Mouse (Mus musculus) heart, postnatal 0 days (tissue): ENCODE data around the gene Zfp473. TPM values are rescaled to one million over a fixed set of nuclear protein-coding genes. Genes with fewer than 3 reads are reported as not detected.

Source experiments
- ATAC-seq: fragments of 200-750 bp; cut with Nextera tagmentation; 2 replicates; pipeline ENCODE4 v1.8.0; 2017; ENCODE audit warnings: low read depth, moderate number of reproducible peaks, moderate library complexity; ENCODE audit not compliant: insufficient read depth
- DNase-seq: peaks from one replicate; pipeline ENCODE4 v3.0.0-alpha.2; 2016; ENCODE audit warnings: low spot score
- H3K27ac ChIP-seq: fragments of 300-500 bp; sonication (generic); 2 replicates; pipeline ENCODE4 v1.5.1; 2014; ENCODE audit warnings: low read depth, mild to moderate bottlenecking
- H3K27me3 ChIP-seq: fragments of 300-500 bp; sonication (generic); 2 replicates; pipeline ENCODE4 v1.6.1; 2014; ENCODE audit warnings: low read length, mixed read lengths; ENCODE audit not compliant: control insufficient read depth, insufficient read depth
- H3K36me3 ChIP-seq: fragments of 300-500 bp; sonication (generic); replicated peaks from 2 replicates; pipeline ENCODE4 v1.6.1; 2014; ENCODE audit warnings: low read length, mixed read lengths; ENCODE audit not compliant: control insufficient read depth, insufficient read depth
- H3K4me1 ChIP-seq: fragments of 300-500 bp; sonication (generic); 2 replicates; pipeline ENCODE4 v1.6.1; 2014; ENCODE audit warnings: antibody characterized with exemption; ENCODE audit not compliant: control insufficient read depth, insufficient read depth
- H3K4me2 ChIP-seq: fragments of 300-500 bp; sonication (generic); 2 replicates; pipeline ENCODE4 v1.6.1; 2014; ENCODE audit warnings: low read depth, mild to moderate bottlenecking, low read length, moderate library complexity
- H3K4me3 ChIP-seq: fragments of 300-500 bp; sonication (generic); 2 replicates; pipeline ENCODE4 v1.5.1; 2014; ENCODE audit warnings: low read depth, low read length
- H3K9ac ChIP-seq: fragments of 300-500 bp; sonication (generic); replicated peaks from 2 replicates; pipeline ENCODE4 v1.6.1; 2014; ENCODE audit warnings: low read depth, low read length, mixed read lengths
- H3K9me3 ChIP-seq: fragments of 300-500 bp; sonication (generic); replicated peaks from 2 replicates; pipeline ENCODE4 v1.6.1; 2016; ENCODE audit warnings: low read length; ENCODE audit not compliant: control insufficient read depth
- CTCF ChIP-seq: IDR thresholded peaks from 2 replicates; pipeline ENCODE4 v1.5.1; 2016; ENCODE audit warnings: antibody characterized with exemption, control low read depth, low read depth
- EP300 ChIP-seq: IDR thresholded peaks from 2 replicates; pipeline ENCODE4 v1.6.1; 2016; ENCODE audit warnings: antibody characterized with exemption, low read depth
- WGBS: fragments of 180-500 bp; shearing (Covaris S2); extraction: QIAGEN DNeasy Blood & Tissue Kit; methylation state at CpG from one replicate; pipeline ENCODE4 v1.1.7; 2014; 5-methylcytosine and 5-hydroxymethylcytosine counted together
- polyA plus RNA-seq: library from polyadenylated mRNA; unstranded; fragments of >200 nt; fragmentation: Nextera tagmentation; extraction: Ambion mirVana; gene quantifications from 2 replicates; pipeline ENCODE4 v1.2.1, GENCODE M21; 2015
- total RNA-seq: library from RNA; depleted of rRNA; stranded (reverse); fragments of >200 nt; gene quantifications from 2 replicates; pipeline ENCODE4 v1.2.3, GENCODE M21; 2014; ENCODE audit warnings: low replicate concordance

Gene Zfp473
- total and polyA plus RNA-seq, 2 experiments from 2014 or later = 0.15 to 0.46 TPM

- H3K27me3 ChIP-seq = no peaks in the 10 kb centered on the region
- no peak for DNase-seq
- WGBS = 74% methylated on average over 8 of the region's 8 CpGs
Observed at GRCm38 (mm10) chr7:44741361-44741760, 9.5 kb downstream of the Zfp473 start.

DNA sequence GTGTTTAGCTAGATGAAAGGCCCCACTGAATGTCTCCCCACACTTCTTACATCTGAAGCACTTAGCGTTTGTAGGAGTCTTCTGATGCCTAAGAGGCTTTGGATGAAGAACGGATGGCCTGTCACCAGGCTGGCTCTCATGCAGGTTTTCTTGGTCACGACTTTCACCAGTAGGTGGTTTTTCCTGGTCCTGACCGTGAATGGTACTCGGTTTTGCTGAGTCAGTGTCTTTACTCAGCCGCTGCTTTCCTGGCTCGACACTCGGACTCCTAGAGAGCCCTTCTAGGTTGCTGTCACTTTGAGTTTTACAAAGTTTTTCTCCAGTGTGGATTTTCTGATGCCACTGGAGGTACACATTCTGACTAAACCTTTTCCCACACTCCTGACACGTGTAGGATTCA lies 17.1 kb downstream of the Zfp473 start:
- H3K9me3 ChIP-seq = no peaks in the 10 kb centered on the region
- H3K36me3 ChIP-seq = no peaks in the 10 kb centered on the region
- no peak overlapping the region for H3K4me3 ChIP-seq
- no peak for DNase-seq
- no peaks in the 10 kb centered on the region for H3K27me3 ChIP-seq
- H3K4me1 ChIP-seq = no peaks in the 10 kb centered on the region
- WGBS = 76% methylated on average over 9 of the region's 9 CpGs
- H3K9ac ChIP-seq = no peak overlapping the region
- H3K27ac ChIP-seq = no peak overlapping the region
- TF ChIP-seq CTCF (no peak), EP300 (no peak)
- no peak overlapping the region for H3K4me2 ChIP-seq
- ATAC-seq = no peak

More at GRCm38 (mm10) chr7:44741361-44741760, 9.5 kb downstream of the Zfp473 start:
- Histone ChIP-seq H3K9me3 (no peaks in the 10 kb centered on the region), H3K9ac (no peak overlapping the region), H3K4me3 (no peak overlapping the region), H3K27ac (no peak overlapping the region), H3K4me1 (no peaks in the 10 kb centered on the region), H3K4me2 (no peak overlapping the region), H3K36me3 (no peaks in the 10 kb centered on the region)
- no peak for ATAC-seq
- no peak for TF ChIP-seq CTCF
- TF ChIP-seq EP300 = no peak

DNA sequence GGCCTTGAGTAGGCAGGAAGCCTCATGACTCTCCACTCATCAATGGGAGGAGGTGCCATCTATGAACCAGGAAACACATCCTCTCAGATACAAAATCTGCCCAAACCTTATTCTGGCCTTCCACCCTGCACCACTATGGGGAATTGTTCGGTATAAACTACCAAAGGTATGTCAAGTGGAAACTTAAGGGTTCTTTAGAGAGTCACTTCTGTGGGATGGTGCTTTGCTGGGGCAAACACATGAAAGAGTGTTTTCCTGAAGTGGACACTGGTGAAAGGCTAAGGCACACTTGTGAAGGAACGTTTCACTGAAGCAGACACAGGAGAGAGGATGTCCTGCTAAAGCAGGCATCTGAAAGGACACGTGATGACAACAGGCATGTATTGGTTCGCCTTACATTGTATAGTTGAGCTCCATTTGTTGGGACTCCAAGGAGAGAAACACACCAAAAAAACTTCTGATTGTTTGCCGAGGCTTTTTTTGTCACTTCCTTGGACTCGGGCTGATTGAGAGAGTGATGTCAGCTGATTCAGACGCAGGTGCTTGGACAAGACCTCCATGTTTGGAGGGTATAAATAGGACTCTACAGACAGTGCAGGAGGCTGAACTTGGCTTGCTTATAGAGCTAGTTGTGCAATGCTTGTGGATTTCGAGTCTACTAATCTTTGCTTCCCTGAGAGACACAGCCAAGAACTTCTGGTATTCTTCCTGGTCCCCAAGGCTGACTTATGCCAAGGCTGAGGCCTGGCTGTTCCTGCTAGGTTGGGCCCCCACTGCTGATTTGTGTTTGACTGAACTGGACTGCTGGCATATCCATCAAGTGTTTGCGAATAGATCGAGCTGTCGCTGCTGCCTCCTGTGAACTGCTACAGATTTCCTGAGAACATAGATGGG lies 22.5 kb downstream of the Zfp473 start:
- ATAC-seq = no peak
- no peak overlapping the region for H3K27ac ChIP-seq
- 72% methylated on average over 11 of the region's 11 CpGs for WGBS

GRCm38 (mm10) chr7:44727151-44727550 lies 23.7 kb downstream of the Zfp473 start:
- H3K4me2 ChIP-seq = no peak overlapping the region
- WGBS = 52% methylated on average over 5 of the region's 5 CpGs
- ATAC-seq = no peak

More for the DNA sequence above, 22.5 kb downstream of the Zfp473 start:
- Histone ChIP-seq H3K36me3 (no peaks in the 10 kb centered on the region), H3K9ac (no peak overlapping the region), H3K4me1 (no peaks in the 10 kb centered on the region), H3K4me3 (no peak overlapping the region), H3K9me3 (no peaks in the 10 kb centered on the region), H3K27me3 (no peaks in the 10 kb centered on the region), H3K4me2 (no peak overlapping the region)
- DNase-seq = no peak
- TF ChIP-seq EP300 (no peak), CTCF (no peak)

DNA sequence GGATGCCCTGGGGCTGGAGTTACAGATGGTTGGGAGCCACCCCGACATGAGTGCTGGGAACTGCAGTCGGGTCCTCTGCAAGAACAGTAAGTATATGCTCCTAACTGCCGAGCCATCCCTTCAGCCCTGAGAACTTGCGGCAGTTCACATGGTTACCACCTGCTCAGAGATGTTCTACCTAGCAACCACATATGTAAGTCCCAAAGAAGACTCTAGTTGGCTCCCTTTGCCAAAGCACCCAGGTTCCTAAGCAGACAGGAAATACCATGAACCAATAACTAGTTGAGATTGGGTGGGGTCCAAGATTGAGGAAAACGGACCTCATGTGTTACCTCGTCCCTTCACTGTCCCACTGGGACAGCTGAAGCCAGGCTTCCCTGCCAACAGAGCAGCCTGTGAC lies 24.5 kb downstream of the Zfp473 start:
- DNase-seq = no peak
- Histone ChIP-seq H3K9ac (no peak overlapping the region), H3K4me2 (no peak overlapping the region), H3K27ac (no peak overlapping the region), H3K4me1 (no peaks in the 10 kb centered on the region), H3K36me3 (no peaks in the 10 kb centered on the region), H3K4me3 (no peak overlapping the region), H3K27me3 (no peaks in the 10 kb centered on the region), H3K9me3 (no peaks in the 10 kb centered on the region)
- TF ChIP-seq CTCF (no peak), EP300 (no peak)
- 66% methylated on average over 6 of the region's 6 CpGs for WGBS
- no peak for ATAC-seq

More at GRCm38 (mm10) chr7:44727151-44727550, 23.7 kb downstream of the Zfp473 start:
- H3K36me3 ChIP-seq = no peaks in the 10 kb centered on the region
- no peak for DNase-seq
- H3K27ac ChIP-seq = no peak overlapping the region
- H3K9me3 ChIP-seq = no peaks in the 10 kb centered on the region
- H3K4me1 ChIP-seq = no peaks in the 10 kb centered on the region
- H3K27me3 ChIP-seq = no peaks in the 10 kb centered on the region
- no peak overlapping the region for H3K4me3 ChIP-seq
- TF ChIP-seq EP300 (no peak), CTCF (no peak)
- H3K9ac ChIP-seq = no peak overlapping the region

DNA sequence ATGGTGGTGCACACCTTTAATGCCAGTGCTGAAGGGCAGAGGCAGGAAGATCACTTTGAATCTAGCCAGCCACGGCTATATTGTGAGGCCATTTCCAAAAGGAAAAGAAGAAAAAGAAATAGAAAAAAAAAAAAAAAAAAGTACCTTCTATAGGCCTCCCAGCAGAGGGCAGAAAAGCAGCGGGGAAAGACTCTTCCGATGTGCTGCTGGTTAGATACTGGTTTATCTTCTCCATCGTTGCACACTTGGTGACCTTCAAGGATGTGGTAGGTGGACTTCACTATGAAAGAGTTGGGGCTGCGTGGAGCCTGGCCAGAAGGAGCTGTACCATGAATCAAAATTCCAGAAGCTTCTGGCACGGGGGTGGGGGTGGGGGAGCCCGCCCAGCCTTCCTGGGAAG lies 26.5 kb downstream of the Zfp473 start:
- Histone ChIP-seq H3K9me3 (no peaks in the 10 kb centered on the region), H3K27me3 (no peaks in the 10 kb centered on the region), H3K36me3 (no peaks in the 10 kb centered on the region), H3K27ac (no peak overlapping the region), H3K4me3 (no peak overlapping the region), H3K4me1 (no peaks in the 10 kb centered on the region), H3K9ac (no peak overlapping the region), H3K4me2 (no peak overlapping the region)
- 20% methylated on average over 7 of the region's 7 CpGs for WGBS
- no peak for TF ChIP-seq EP300
- peak; percentile 42 for TF ChIP-seq CTCF
- no peak for DNase-seq
- no peak for ATAC-seq
